Mouse (Mus musculus) testis, adult 2 months (tissue): ENCODE measurements around the gene Mlycd. TPM values are rescaled to one million over a fixed set of nuclear protein-coding genes. Genes with fewer than 3 reads are reported as not detected.

Source experiments
- H3K27ac ChIP-seq: fragments of 200-500 bp; 2 replicates; pipeline ENCODE4 v1.5.1; 2012; ENCODE audit warnings: low read depth, low read length; ENCODE audit not compliant: control insufficient read depth, insufficient read depth
- H3K27me3 ChIP-seq: fragments of 200-500 bp; 2 replicates; pipeline ENCODE4 v1.6.1; 2012; ENCODE audit warnings: mild to moderate bottlenecking, low read length, moderate library complexity; ENCODE audit not compliant: control insufficient read depth, insufficient read depth
- H3K36me3 ChIP-seq: fragments of 200-500 bp; 2 replicates; pipeline ENCODE4 v1.6.1; 2012; ENCODE audit warnings: mild to moderate bottlenecking, low read length; ENCODE audit not compliant: control insufficient read depth, insufficient read depth
- H3K4me1 ChIP-seq: fragments of 200-500 bp; 2 replicates; pipeline ENCODE4 v1.6.1; 2012; ENCODE audit warnings: low read length; ENCODE audit not compliant: control insufficient read depth, insufficient read depth
- H3K4me3 ChIP-seq: fragments of 200-500 bp; 2 replicates; pipeline ENCODE4 v1.5.1; 2012; ENCODE audit warnings: low read depth, mild to moderate bottlenecking, low read length, moderate library complexity, mixed read lengths; ENCODE audit not compliant: control insufficient read depth
- CTCF ChIP-seq: fragments of 200-500 bp; IDR thresholded peaks from 2 replicates; pipeline ENCODE4 v1.5.1; 2012; ENCODE audit warnings: low read depth, mild to moderate bottlenecking, inconsistent platforms, low read length, moderate library complexity; ENCODE audit not compliant: control insufficient read depth, insufficient read depth, insufficient replicate concordance
- POLR2A ChIP-seq: fragments of 200-500 bp; IDR thresholded peaks from 2 replicates; pipeline ENCODE4 v1.6.1; 2012; ENCODE audit warnings: low read depth, mild to moderate bottlenecking, inconsistent platforms, low read length, moderate library complexity; ENCODE audit not compliant: control insufficient read depth
- polyA plus RNA-seq: library from polyadenylated mRNA; depleted of rRNA; stranded (reverse); fragments of >200 nt; gene quantifications from 2 replicates; pipeline ENCODE4 v1.2.3, GENCODE M21; 2012

The Mlycd gene
- polyA plus RNA-seq, 1 experiment = 5.3 TPM

DNA sequence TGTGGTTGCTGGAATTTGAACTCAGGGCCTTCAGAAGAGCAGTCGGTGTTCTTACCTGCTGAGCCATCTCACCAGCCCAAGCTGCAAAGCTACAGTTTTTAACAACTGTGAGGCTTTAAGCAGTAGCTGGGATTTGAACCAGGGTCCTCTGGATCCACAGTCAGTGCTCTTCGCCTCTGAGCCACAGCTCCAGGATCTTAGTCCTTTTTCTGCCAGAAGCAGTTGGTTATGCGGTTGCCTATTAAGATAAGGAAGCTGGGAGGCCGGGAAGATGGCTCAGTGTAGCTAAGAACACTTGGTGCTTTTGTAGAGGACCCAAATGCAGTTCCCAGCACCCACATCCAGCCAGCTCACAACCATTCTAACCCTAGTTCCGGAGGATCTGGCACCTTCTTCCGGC, 7.7 kb upstream of the Mlycd start:
- H3K27me3 ChIP-seq = no peaks in the 10 kb centered on the region
- no peak overlapping the region for H3K27ac ChIP-seq
- H3K36me3 ChIP-seq = no peaks in the 10 kb centered on the region
- TF ChIP-seq POLR2A (no peak), CTCF (no peak)
- no peaks in the 10 kb centered on the region for H3K4me1 ChIP-seq
- H3K4me3 ChIP-seq = no peak overlapping the region

DNA sequence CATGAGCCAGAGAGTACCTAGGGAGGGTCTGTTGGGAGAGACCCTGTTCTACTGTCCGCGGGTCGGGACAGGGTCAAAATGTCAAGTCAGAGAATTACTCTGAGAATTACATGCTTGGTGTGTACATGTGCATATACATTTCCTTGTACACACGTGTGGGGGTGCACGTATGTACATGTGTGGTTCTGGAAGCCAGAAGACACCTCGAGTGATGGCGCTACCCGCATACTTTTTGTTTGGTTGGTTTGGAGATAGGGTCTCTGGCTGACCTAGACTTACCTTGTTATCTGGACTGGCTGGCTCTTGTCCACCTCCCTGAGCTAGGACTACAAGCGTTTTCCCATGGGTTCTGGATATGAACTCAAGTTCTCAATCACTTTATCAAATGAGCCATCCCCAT, 581 bp upstream of the Mlycd start:
- peak overlapping the region; percentile 83 for H3K4me3 ChIP-seq
- H3K4me1 ChIP-seq = peaks cover 8% of the 10 kb centered on the region
- H3K36me3 ChIP-seq = no peaks in the 10 kb centered on the region
- 0 out of 2 replicates have a peak overlapping the region, but pooled peaks have one; percentile 16 for H3K27ac ChIP-seq
- TF ChIP-seq CTCF (no peak), POLR2A (no peak)
- H3K27me3 ChIP-seq = no peaks in the 10 kb centered on the region

DNA sequence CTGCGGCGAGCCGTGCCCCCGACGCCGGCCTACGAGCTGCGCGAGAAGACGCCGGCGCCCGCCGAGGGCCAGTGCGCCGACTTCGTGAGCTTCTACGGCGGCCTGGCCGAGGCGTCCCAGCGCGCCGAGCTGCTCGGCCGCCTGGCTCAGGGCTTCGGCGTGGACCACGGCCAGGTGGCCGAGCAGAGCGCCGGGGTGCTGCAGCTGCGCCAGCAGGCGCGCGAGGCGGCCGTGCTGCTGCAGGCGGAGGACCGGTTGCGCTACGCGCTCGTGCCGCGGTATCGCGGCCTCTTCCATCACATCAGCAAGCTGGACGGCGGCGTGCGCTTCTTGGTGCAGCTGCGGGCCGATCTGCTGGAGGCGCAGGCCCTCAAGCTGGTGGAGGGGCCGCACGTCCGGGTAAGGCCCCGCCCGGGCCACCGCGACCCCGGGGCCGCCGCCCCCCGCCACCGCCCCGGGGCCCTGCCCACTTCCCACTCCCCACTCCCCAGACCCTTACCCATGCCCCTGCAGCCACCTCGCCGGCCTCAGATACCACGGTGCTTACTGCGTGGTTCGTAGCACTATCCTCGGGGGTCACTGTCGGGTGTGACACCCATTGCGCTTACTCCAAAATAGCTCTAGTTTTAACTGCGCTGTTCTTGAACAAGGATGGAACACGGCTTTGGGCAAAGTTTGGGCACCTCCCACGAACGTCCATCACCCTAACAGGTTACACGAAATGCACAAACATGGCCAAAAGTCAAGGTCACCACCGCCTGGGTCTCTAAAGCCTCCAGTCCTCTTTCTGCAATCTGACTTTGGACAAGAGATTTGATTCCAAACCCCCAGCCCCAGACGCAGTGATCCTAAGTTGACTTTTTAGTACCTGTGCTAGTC, 633 bp downstream of the Mlycd start:
- H3K4me1 ChIP-seq = peaks cover 8% of the 10 kb centered on the region
- H3K4me3 ChIP-seq = peak overlapping the region; percentile 83
- no peaks in the 10 kb centered on the region for H3K36me3 ChIP-seq
- H3K27me3 ChIP-seq = no peaks in the 10 kb centered on the region
- no peak for TF ChIP-seq CTCF
- TF ChIP-seq POLR2A = no peak
- H3K27ac ChIP-seq = peak overlapping the region; percentile 42

DNA sequence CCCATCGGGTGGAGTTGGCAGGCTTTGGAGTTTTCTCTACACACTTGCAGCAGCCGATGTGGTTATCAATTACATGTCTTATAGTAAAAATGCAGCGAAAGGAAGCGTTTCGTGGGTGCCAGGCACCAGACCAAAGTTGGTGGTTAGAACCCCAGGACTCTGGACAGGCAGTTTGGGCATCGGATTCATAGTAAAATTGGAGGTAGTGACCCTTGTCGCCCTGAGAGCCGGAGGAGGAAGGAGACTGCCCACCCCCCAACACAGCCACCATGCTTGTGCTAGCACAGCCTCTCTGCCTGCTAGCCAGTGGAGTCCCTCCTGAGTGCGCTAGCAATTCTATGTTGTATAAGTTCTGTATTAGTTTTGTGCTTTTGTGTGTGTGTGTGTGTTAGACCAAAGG, 3.9 kb downstream of the Mlycd start:
- H3K4me3 ChIP-seq = no peak overlapping the region
- H3K27me3 ChIP-seq = no peaks in the 10 kb centered on the region
- no peaks in the 10 kb centered on the region for H3K36me3 ChIP-seq
- TF ChIP-seq POLR2A (no peak), CTCF (no peak)
- peaks cover 8% of the 10 kb centered on the region for H3K4me1 ChIP-seq
- no peak overlapping the region for H3K27ac ChIP-seq

DNA sequence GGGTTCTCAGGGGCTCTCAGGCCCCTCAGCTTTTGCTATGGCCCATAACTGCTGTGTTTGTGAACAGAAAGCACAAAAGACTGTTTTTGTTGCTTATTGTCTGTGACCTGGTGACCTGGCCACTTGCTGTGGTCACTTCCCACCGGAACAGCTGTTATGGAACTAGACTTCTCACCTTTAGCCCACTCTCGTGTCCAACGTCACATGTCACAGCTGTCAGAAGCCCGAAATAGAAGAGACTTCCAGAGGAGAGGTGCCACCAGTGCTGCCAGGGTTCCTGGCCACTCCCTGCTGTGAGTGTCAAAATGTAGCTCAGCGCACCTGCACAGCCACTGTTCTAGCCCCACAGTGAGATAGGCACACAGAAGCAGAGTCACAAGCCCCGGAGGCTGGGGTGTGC, 4.6 kb downstream of the Mlycd start:
- Histone ChIP-seq H3K27me3 (no peaks in the 10 kb centered on the region), H3K36me3 (no peaks in the 10 kb centered on the region), H3K4me1 (peaks cover 5% of the 10 kb centered on the region), H3K4me3 (no peak overlapping the region), H3K27ac (no peak overlapping the region)
- no peak for TF ChIP-seq POLR2A
- TF ChIP-seq CTCF = no peak

DNA sequence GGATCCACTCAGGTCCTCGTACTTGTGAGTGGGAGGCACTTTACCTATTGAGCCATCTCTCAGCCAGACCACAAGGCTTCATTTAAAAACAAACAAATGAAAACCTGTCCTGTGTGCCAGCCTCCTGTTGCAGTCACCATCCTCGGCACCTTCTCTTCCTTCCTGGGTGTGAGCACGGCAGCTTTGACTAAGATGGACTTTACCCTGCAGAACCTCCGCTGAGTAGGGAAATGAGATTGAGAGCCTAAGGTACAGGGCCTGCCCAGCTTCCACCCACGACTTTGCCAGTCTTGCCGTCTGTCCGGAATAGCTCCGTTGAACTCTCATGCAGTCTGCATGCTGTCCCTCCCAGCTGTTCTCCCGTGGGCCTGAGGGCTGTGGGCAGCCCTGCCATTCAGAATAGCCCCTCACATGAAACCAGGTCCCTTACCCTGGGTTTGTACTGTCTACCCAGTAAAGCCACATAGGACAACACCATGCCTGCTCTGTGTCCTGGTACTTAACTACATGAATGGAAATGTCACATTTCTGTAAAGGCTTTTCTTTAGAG, 5.5 kb downstream of the Mlycd start:
- no peak overlapping the region for H3K27ac ChIP-seq
- peaks cover 3% of the 10 kb centered on the region for H3K4me1 ChIP-seq
- H3K27me3 ChIP-seq = no peaks in the 10 kb centered on the region
- H3K4me3 ChIP-seq = no peak overlapping the region
- no peak for TF ChIP-seq CTCF
- no peak for TF ChIP-seq POLR2A
- no peaks in the 10 kb centered on the region for H3K36me3 ChIP-seq

DNA sequence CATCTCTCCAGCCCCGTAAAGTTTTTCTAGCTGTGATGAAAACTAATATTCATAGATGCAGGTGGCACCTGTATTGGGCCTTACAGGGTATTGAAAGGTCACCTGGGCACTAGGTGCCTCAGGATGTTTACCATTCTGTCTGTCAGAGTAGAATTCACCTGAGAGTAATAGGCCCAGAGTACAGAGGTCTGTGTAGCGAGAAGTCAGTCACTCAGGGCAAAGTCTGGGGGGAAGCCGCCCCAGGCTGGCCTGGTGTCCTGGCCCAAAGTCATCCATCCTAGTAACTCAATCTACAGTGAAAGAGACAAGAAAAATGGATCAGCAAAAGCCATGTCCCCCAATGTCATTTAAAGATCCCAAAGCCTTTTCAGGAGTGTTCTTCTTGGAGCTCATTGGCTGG, 6.2 kb downstream of the Mlycd start:
- H3K36me3 ChIP-seq = no peaks in the 10 kb centered on the region
- H3K27me3 ChIP-seq = no peaks in the 10 kb centered on the region
- H3K4me3 ChIP-seq = no peak overlapping the region
- no peak overlapping the region for H3K27ac ChIP-seq
- no peak for TF ChIP-seq POLR2A
- TF ChIP-seq CTCF = no peak
- H3K4me1 ChIP-seq = no peaks in the 10 kb centered on the region
